Mouse (Mus musculus): Measurements from ENCODE around the gene Tnfrsf12a. TPM values are rescaled to one million over a fixed set of nuclear protein-coding genes. Genes with fewer than 3 reads are reported as not detected.

Gene Tnfrsf12a
- polyA plus RNA-seq, 1 experiment from 2014 or later, result 31.2 TPM

DNA sequence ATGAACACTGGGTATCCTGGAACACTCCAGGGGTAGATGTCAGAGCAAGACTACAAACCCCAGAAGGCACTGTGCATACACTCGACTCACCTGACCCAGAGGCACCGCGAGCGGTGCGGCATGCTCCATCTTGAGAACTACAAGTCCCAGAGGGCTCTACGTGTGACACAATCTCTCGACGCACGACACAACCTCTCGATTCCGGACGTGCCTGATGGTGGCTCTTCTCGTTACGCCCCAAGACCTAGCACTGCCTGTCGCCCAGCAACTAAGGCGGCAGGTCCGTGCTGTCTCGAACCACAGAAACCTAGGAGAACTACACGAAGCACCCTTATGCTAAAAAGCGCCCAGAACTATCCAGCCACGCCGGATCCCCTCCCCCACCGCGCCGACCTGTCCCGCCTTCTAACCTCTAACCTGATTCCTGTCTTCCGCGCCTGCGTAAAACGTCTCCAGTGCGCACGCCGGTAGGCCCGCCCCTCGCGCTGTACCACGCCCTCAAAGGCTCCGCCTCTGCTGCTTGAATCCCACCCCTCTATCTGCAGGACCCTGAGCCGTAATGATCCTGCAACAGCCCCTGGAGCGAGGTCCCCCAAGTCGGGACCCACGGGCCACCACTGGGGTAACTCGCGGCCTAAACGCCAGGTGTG, 3.7 kb downstream of the Tnfrsf12a start, which contains the start of the genes Hcfc1r1 and Thoc6:
Gene Hcfc1r1 (plus strand): TSS at position 173 of the 650 bp plus-strand sequence.
Gene Thoc6 (minus strand): TSS at position 459 of the 650 bp plus-strand sequence.
- Histone ChIP-seq H3K27ac (ENCODE audit: low read length) (peak within 1 kb of the TSS; percentile 89), H3K4me2 (replicated peaks; ENCODE audit: low read depth, low read length) (peak within 1 kb of the TSS; percentile 91), H3K27me3 (ENCODE audit: insufficient read depth, low read length) (peaks cover 2% of the 10 kb centered on the region), H3K36me3 (ENCODE audit: insufficient read depth, low read length) (peaks cover 10% of the 10 kb centered on the region), H3K4me3 (ENCODE audit: low read length) (peak within 1 kb of the TSS; percentile 63), H3K9me3 (ENCODE audit: low read length) (no peaks in the 10 kb centered on the region), H3K4me1 (ENCODE audit: insufficient read depth, low read length) (peaks cover 38% of the 10 kb centered on the region), H3K9ac (replicated peaks; ENCODE audit: low read length) (peak within 1 kb of the TSS; percentile 82)
- peak; percentile 93 for ATAC-seq (ENCODE audit: low FRiP score, low TSS enrichment)
- WGBS, result under 1% methylated on average over 45 of the region's 45 CpGs

DNA sequence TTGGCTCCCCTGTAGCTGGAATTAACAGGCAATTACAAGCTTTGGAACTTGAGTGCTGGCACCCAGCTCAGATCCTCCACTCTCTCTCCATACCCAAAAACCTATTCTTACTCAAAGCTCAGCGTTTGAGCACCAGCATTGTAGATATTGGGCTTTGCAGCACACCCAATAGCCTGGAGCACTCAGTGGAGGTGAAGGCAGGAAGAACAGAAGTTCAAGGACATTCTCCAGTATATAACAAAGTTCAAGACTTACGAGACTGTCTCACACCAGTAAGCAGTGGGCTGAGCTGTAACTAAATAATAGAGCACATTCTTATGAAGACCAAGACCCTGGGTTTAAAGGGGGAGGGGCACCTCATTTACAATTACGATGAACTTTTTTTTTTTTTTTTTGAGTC, 4.5 kb downstream of the Tnfrsf12a start:
- Histone ChIP-seq H3K4me1 (ENCODE audit: insufficient read depth, low read length) (peaks cover 38% of the 10 kb centered on the region), H3K36me3 (ENCODE audit: insufficient read depth, low read length) (peaks cover 10% of the 10 kb centered on the region), H3K9ac (replicated peaks; ENCODE audit: low read length) (0 out of 2 replicates have a peak overlapping the region, but pooled peaks have one; percentile 2), H3K27ac (ENCODE audit: low read length) (no peak overlapping the region), H3K4me2 (replicated peaks; ENCODE audit: low read depth, low read length) (peak overlapping the region; percentile 91), H3K27me3 (ENCODE audit: insufficient read depth, low read length) (peaks cover 2% of the 10 kb centered on the region; the same call in 1 of the 2 replicates), H3K4me3 (ENCODE audit: low read length) (peak overlapping the region; percentile 63), H3K9me3 (ENCODE audit: low read length) (no peaks in the 10 kb centered on the region)
- no peak for ATAC-seq (ENCODE audit: low FRiP score, low TSS enrichment)
- WGBS, result 60% methylated on average over 3 of the region's 3 CpGs

DNA sequence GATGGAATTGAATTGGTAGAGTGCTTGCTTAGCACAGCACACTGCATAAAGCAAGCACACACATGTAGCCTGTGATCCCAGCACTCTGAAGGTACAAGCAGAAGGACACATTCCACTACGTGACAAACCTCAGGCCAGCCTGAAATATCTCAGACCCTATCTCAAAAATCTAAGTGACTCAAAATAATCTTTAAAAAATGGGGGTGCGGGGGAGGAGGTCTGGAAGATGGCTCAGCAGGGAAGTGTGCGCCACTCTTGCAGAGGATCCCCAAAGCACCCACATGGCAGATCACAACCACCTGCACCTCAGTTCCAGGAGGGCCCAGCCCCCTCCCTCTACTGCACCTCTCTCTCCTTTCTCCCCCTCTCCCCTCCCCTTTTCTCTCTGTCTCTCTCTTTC, 5.7 kb downstream of the Tnfrsf12a start:
- H3K27me3 ChIP-seq (ENCODE audit: insufficient read depth, low read length), result peaks cover 2% of the 10 kb centered on the region; the same call in 1 of the 2 replicates
- 89% methylated on average over 3 of the region's 3 CpGs for WGBS
- H3K36me3 ChIP-seq (ENCODE audit: insufficient read depth, low read length), result peaks cover 20% of the 10 kb centered on the region
- H3K9me3 ChIP-seq (ENCODE audit: low read length), result no peaks in the 10 kb centered on the region
- peaks cover 33% of the 10 kb centered on the region for H3K4me1 ChIP-seq (ENCODE audit: insufficient read depth, low read length)
- H3K4me3 ChIP-seq (ENCODE audit: low read length), result no peak overlapping the region
- H3K27ac ChIP-seq (ENCODE audit: low read length), result no peak overlapping the region
- ATAC-seq (ENCODE audit: low FRiP score, low TSS enrichment), result no peak
- H3K9ac ChIP-seq (replicated peaks; ENCODE audit: low read length), result no peak overlapping the region
- H3K4me2 ChIP-seq (replicated peaks; ENCODE audit: low read depth, low read length), result no peak overlapping the region

DNA sequence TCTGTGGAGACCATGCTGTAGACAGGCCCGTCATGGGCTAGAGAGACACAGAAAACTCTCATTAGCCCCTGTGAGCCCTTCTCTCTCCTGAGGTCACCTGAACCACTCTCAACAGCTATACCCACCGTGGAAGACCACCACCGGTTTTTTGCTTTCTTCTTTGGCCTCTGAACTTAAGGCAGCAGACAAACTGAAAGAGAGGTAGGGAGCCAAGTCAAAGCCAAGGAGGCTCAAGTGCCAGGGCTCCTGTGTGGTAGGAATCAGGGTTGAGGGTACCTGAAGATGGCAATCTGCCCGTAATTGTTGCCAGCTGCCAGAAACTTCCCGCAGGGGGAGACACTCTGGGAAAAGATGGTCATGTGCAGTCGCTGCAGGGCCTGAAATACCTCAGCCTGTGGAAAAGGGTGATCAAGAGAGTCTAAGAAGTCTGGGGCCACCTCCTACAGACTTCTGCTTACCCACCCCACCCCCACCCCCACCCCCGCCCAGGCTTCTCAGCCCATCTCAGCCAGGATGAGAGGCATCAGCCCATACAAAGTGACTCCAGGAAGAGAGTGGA, 6.7 kb downstream of the Tnfrsf12a start:
- no peaks in the 10 kb centered on the region for H3K9me3 ChIP-seq (ENCODE audit: low read length)
- H3K9ac ChIP-seq (replicated peaks; ENCODE audit: low read length), result no peak overlapping the region
- H3K4me1 ChIP-seq (ENCODE audit: insufficient read depth, low read length), result peaks cover 24% of the 10 kb centered on the region
- 94% methylated on average over 7 of the region's 7 CpGs for WGBS
- no peak overlapping the region for H3K4me2 ChIP-seq (replicated peaks; ENCODE audit: low read depth, low read length)
- no peaks in the 10 kb centered on the region for H3K27me3 ChIP-seq (ENCODE audit: insufficient read depth, low read length)
- H3K27ac ChIP-seq (ENCODE audit: low read length), result no peak overlapping the region
- H3K36me3 ChIP-seq (ENCODE audit: insufficient read depth, low read length), result peaks cover 24% of the 10 kb centered on the region
- ATAC-seq (ENCODE audit: low FRiP score, low TSS enrichment), result no peak
- H3K4me3 ChIP-seq (ENCODE audit: low read length), result no peak overlapping the region

DNA sequence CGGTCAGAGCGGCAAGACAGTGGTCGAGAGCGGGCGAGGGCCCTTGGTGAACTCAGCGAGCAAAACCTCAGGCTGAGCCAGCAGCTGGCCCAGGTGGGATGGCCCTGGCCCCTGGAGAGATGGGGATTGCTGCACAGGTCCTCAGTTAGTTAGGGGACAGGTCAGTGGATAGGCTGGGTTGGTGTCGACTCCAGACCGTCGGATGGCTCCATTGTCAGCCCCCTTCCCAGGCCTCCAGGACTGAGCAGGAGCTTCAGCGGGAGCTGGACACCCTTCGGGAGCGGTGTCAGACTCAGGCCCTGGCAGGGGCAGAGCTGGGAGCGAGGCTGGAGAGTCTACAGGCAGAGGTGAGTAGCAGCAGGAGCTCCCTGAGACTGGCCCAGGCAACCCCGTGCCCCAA, 11.8 kb downstream of the Tnfrsf12a start:
- Histone ChIP-seq H3K4me3 (ENCODE audit: low read length) (no peak overlapping the region), H3K4me2 (replicated peaks; ENCODE audit: low read depth, low read length) (no peak overlapping the region), H3K27ac (ENCODE audit: low read length) (no peak overlapping the region), H3K36me3 (ENCODE audit: insufficient read depth, low read length) (peaks cover 24% of the 10 kb centered on the region), H3K9me3 (ENCODE audit: low read length) (no peaks in the 10 kb centered on the region), H3K4me1 (ENCODE audit: insufficient read depth, low read length) (0 out of 2 replicates have a peak, but pooled peaks cover 5% of the 10 kb centered on the region), H3K27me3 (ENCODE audit: insufficient read depth, low read length) (peaks cover 26% of the 10 kb centered on the region), H3K9ac (replicated peaks; ENCODE audit: low read length) (no peak overlapping the region)
- WGBS, result 82% methylated on average over 13 of the region's 14 CpGs
- no peak for ATAC-seq (ENCODE audit: low FRiP score, low TSS enrichment)

DNA sequence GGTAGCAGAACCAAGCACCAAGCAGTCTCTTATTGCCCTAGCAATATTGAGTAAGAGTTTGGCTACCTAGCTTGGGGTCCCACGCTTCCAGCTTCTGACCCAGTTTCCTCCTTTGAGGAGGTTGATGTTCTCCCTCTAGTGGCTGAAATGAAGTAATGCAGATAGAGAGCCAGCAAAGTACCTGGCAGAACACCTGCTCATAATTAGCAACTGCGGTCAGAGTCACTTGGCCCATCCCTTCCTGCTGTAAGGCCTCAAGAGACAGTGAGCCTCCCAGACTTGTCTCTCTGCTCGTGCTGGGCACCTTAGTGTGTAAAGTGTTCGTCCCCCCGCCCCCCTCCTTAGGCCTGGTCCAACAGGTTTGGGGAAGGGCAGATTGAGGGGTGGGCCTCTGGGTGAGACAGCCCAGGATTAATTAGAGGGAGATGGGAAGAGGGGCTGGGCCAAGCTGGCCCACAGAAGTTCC, 12.7 kb downstream of the Tnfrsf12a start:
- Histone ChIP-seq H3K9ac (replicated peaks; ENCODE audit: low read length) (peak overlapping the region; percentile 23; the same call in 1 of the 2 replicates), H3K36me3 (ENCODE audit: insufficient read depth, low read length) (peaks cover 21% of the 10 kb centered on the region), H3K9me3 (ENCODE audit: low read length) (no peaks in the 10 kb centered on the region), H3K27me3 (ENCODE audit: insufficient read depth, low read length) (peaks cover 35% of the 10 kb centered on the region), H3K27ac (ENCODE audit: low read length) (no peak overlapping the region), H3K4me3 (ENCODE audit: low read length) (no peak overlapping the region), H3K4me1 (ENCODE audit: insufficient read depth, low read length) (peaks cover 5% of the 10 kb centered on the region; the same call in 1 of the 2 replicates), H3K4me2 (replicated peaks; ENCODE audit: low read depth, low read length) (no peak overlapping the region)
- peak; percentile 32; the same call in 1 of the 2 replicates for ATAC-seq (ENCODE audit: low FRiP score, low TSS enrichment)
- 7% methylated on average over 5 of the region's 5 CpGs for WGBS

DNA sequence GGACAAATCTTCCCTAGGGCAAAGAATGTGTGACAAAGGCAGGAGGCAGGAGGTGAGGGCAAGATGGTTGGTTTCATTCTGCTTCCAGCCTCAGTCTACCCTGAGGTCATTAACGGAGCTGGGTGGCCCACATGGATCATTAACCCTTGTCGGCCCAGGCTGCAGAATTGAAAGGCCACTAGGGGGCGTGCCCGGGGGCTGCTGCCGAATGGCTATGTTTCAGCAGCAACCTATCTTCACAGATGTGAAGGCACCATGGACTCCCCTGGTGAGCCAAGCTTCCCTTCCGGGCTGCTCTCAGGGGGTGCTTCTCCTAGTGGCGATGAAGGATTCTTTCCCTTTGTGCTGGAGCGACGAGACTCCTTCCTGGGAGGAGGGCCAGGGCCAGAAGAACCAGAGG, 15.7 kb downstream of the Tnfrsf12a start:
- Histone ChIP-seq H3K9ac (replicated peaks; ENCODE audit: low read length) (no peak overlapping the region), H3K4me1 (ENCODE audit: insufficient read depth, low read length) (peaks cover 5% of the 10 kb centered on the region; the same call in 1 of the 2 replicates), H3K4me2 (replicated peaks; ENCODE audit: low read depth, low read length) (peak overlapping the region; percentile 21; the same call in 1 of the 2 replicates), H3K27ac (ENCODE audit: low read length) (no peak overlapping the region), H3K4me3 (ENCODE audit: low read length) (no peak overlapping the region), H3K9me3 (ENCODE audit: low read length) (no peaks in the 10 kb centered on the region), H3K36me3 (ENCODE audit: insufficient read depth, low read length) (peaks cover 4% of the 10 kb centered on the region; the same call in 1 of the 2 replicates), H3K27me3 (ENCODE audit: insufficient read depth, low read length) (peaks cover 35% of the 10 kb centered on the region)
- 2% methylated on average over 9 of the region's 9 CpGs for WGBS
- no peak for ATAC-seq (ENCODE audit: low FRiP score, low TSS enrichment)

DNA sequence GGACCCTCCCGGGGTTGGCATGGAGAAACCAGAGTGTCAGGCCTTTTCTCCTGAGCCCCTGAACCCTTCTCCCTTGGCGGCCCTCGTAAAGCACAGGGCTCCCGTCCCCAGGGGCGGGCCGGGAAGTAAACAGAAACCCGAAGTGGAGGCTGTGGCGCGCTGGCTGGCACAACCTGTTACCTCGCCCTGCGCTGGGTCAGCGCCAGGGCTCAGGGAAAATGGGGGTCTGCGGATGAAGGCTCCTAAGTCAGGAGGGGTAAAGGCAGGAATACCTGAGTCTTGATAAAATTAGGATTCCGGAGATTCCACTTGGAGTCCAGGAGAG, 16.4 kb downstream of the Tnfrsf12a start:
- peaks cover 35% of the 10 kb centered on the region for H3K27me3 ChIP-seq (ENCODE audit: insufficient read depth, low read length)
- peaks cover 5% of the 10 kb centered on the region; the same call in 1 of the 2 replicates for H3K4me1 ChIP-seq (ENCODE audit: insufficient read depth, low read length)
- peak overlapping the region; percentile 47 for H3K4me3 ChIP-seq (ENCODE audit: low read length)
- 1% methylated on average over 14 of the region's 14 CpGs for WGBS
- no peak overlapping the region for H3K27ac ChIP-seq (ENCODE audit: low read length)
- no peaks in the 10 kb centered on the region for H3K36me3 ChIP-seq (ENCODE audit: insufficient read depth, low read length)
- H3K4me2 ChIP-seq (replicated peaks; ENCODE audit: low read depth, low read length), result peak overlapping the region; percentile 56
- no peak for ATAC-seq (ENCODE audit: low FRiP score, low TSS enrichment)
- H3K9ac ChIP-seq (replicated peaks; ENCODE audit: low read length), result peak overlapping the region; percentile 38; the same call in 1 of the 2 replicates
- no peaks in the 10 kb centered on the region for H3K9me3 ChIP-seq (ENCODE audit: low read length)

DNA sequence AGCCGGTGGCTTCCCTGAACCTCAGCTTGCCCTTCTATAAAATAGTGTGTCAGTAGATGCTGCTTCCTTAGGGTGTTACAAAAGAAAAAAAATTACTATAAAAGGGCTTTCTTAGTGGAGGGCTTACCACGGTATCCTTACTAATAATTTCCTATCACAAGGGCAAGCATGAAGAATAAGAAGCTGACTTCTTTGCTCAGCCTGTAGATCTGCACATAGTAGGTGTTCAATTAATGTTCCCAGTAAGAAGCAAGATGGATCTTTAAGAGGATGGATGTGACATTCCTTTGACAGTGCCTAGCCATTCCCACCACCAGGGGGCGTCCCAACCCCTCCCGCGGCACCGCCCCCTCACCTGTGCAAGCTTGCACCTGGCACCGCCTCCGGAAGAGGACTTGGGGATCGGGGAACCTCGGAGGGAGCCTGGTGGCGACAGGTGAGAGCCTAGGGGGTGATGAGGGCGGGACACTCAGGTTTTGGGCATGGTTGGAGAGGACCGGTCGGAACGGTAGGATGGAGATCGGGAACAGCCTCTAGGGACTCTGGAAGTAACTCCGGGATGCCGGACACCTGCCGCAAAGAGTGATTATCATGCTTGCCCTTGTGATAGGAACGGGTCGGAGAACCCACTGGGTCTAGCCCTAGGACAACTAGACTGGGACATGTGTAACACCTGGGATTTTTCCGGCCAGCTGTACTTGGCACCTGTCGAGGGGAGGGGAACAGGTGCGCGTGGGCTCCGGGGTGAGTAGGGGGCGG, 17.0 kb downstream of the Tnfrsf12a start, which contains the start of gene Bicdl2:
Gene Bicdl2 (plus strand): TSS at position 390 of the 759 bp plus-strand sequence.
- Histone ChIP-seq H3K9me3 (ENCODE audit: low read length) (no peaks in the 10 kb centered on the region), H3K9ac (replicated peaks; ENCODE audit: low read length) (peak within 1 kb of the TSS; percentile 38; the same call in 1 of the 2 replicates), H3K27ac (ENCODE audit: low read length) (no peak within 1 kb of the TSS), H3K4me1 (ENCODE audit: insufficient read depth, low read length) (peaks cover 5% of the 10 kb centered on the region; the same call in 1 of the 2 replicates), H3K36me3 (ENCODE audit: insufficient read depth, low read length) (no peaks in the 10 kb centered on the region), H3K4me3 (ENCODE audit: low read length) (peak within 1 kb of the TSS; percentile 47), H3K4me2 (replicated peaks; ENCODE audit: low read depth, low read length) (peak within 1 kb of the TSS; percentile 56), H3K27me3 (ENCODE audit: insufficient read depth, low read length) (peaks cover 35% of the 10 kb centered on the region)
- 5% methylated on average over 27 of the region's 27 CpGs for WGBS
- peak; percentile 44; the same call in 1 of the 2 replicates for ATAC-seq (ENCODE audit: low FRiP score, low TSS enrichment)
